Mouse (Mus musculus): ENCODE measurements around the gene Prn. TPM values are rescaled to one million over a fixed set of nuclear protein-coding genes. Genes with fewer than 3 reads are reported as not detected.

Gene Prn
- polyA plus RNA-seq, 1 experiment, result 0.10 TPM

- no peak for TF ChIP-seq POLR2AphosphoS2 (IDR thresholded peaks at IDR 0.05; ENCODE audit: insufficient read length, low read depth)
- no peak for TF ChIP-seq POLR2A (IDR thresholded peaks at IDR 0.05; ENCODE audit: insufficient read length, low read depth)
- TF ChIP-seq MAX (IDR thresholded peaks at IDR 0.05; ENCODE audit: low read depth), result no peak
- no peak for TF ChIP-seq TCF3 (IDR thresholded peaks at IDR 0.05; ENCODE audit: insufficient read length, low read depth)
- no peak for TF ChIP-seq REST (IDR thresholded peaks at IDR 0.05; ENCODE audit: insufficient read depth, insufficient read length)
- TF ChIP-seq SRF (IDR thresholded peaks at IDR 0.05; ENCODE audit: control insufficient read depth, insufficient read length, low read depth), result no peak
- TF ChIP-seq USF1 (IDR thresholded peaks at IDR 0.05; ENCODE audit: low read depth), result no peak
- TF ChIP-seq MYOD1 (IDR thresholded peaks at IDR 0.05; ENCODE audit: control insufficient read depth in 1 of 3, insufficient read length in 2 of 3, low read depth in 2 of 3), result no peak
- no peak for TF ChIP-seq E2F4 (IDR thresholded peaks at IDR 0.05; ENCODE audit: insufficient read depth)
- TF ChIP-seq TCF12 (IDR thresholded peaks at IDR 0.05; ENCODE audit: insufficient read depth, poor library complexity, severe bottlenecking), result no peak
- TF ChIP-seq CEBPB (IDR thresholded peaks at IDR 0.05; ENCODE audit: insufficient read depth, poor library complexity, severe bottlenecking), result no peak
- no peak for TF ChIP-seq MYOG (IDR thresholded peaks at IDR 0.05; ENCODE audit: control insufficient read depth in 1 of 3, insufficient read depth in 1 of 3, insufficient read length in 2 of 3, low read depth in 2 of 3)
- Histone ChIP-seq H3K36me3 (ENCODE audit: control insufficient read depth, insufficient read depth) (peaks cover 9% of the 10 kb centered on the region), H3K4me3 (peak overlapping the region; percentile 59), H3K27me3 (ENCODE audit: control insufficient read depth, insufficient read depth, insufficient read length) (no peaks in the 10 kb centered on the region), H3K79me2 (ENCODE audit: control insufficient read depth, insufficient read depth) (peaks cover 38% of the 10 kb centered on the region), H3ac (ENCODE audit: control insufficient read depth, insufficient read length) (no peak overlapping the region), H3K4me2 (ENCODE audit: low read depth) (peak overlapping the region; percentile 73)
Observed at GRCm38 (mm10) chr2:131908906-131909305, 851 bp upstream of the Prn start.

DNA sequence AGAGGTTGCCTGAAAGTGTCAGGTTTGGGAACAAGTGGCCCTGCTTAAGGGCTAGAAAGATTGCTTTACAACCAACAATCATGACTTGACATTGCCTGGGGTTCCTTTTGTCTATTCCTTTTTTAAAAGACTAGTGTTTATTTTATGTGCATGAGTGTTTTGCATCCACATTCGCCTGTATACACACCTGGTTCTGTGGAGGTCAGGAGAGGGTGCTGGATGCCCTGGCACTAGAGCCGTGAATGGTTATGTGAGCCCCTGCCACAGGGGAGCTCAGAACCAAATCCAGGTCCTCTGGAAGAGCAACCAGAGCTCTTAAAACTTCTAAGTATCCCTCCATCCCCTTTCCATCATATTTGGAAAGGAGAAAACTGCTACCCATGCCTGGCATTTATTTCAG is 1.1 kb downstream of the Prn start:
- peak overlapping the region; percentile 86 for H3K4me2 ChIP-seq (ENCODE audit: low read depth)

DNA sequence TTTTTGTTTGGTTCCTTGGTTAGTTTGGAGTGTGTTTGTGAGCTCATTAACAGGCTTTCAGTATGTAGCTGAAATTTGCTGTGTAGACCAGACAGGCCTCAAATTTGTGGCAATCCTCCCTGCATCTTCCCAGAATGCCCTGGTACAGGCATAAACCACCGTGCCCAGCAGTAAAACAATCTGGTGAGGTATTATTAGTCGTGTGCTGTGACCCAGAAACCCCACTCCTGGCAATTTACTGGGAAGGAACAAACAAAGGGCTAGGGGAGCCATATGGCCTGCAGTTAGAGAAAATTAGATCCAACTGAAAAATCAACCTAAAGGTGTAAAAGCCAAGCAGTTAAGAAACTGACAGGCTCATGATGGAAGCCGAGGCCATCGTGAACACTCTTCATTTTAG is 1.6 kb downstream of the Prn start:
- peaks cover 59% of the 10 kb centered on the region for H3K79me2 ChIP-seq (ENCODE audit: control insufficient read depth, insufficient read depth)
- peaks cover 20% of the 10 kb centered on the region for H3K36me3 ChIP-seq (ENCODE audit: control insufficient read depth, insufficient read depth)
- H3K4me2 ChIP-seq (ENCODE audit: low read depth), result peak overlapping the region; percentile 86
- H3K27me3 ChIP-seq (ENCODE audit: control insufficient read depth, insufficient read depth, insufficient read length), result no peaks in the 10 kb centered on the region
- TF ChIP-seq POLR2AphosphoS2 (IDR thresholded peaks at IDR 0.05; ENCODE audit: insufficient read length, low read depth), result no peak
- no peak for TF ChIP-seq MAX (IDR thresholded peaks at IDR 0.05; ENCODE audit: low read depth)
- no peak for TF ChIP-seq REST (IDR thresholded peaks at IDR 0.05; ENCODE audit: insufficient read depth, insufficient read length)
- TF ChIP-seq MYOG (IDR thresholded peaks at IDR 0.05; ENCODE audit: control insufficient read depth in 1 of 3, insufficient read depth in 1 of 3, insufficient read length in 2 of 3, low read depth in 2 of 3), result no peak
- TF ChIP-seq USF1 (IDR thresholded peaks at IDR 0.05; ENCODE audit: low read depth), result no peak
- TF ChIP-seq POLR2A (IDR thresholded peaks at IDR 0.05; ENCODE audit: insufficient read length, low read depth), result no peak
- no peak for TF ChIP-seq SRF (IDR thresholded peaks at IDR 0.05; ENCODE audit: control insufficient read depth, insufficient read length, low read depth)
- no peak for TF ChIP-seq MYOD1 (IDR thresholded peaks at IDR 0.05; ENCODE audit: control insufficient read depth in 1 of 3, insufficient read length in 2 of 3, low read depth in 2 of 3)
- TF ChIP-seq TCF12 (IDR thresholded peaks at IDR 0.05; ENCODE audit: insufficient read depth, poor library complexity, severe bottlenecking), result no peak
- no peak for TF ChIP-seq E2F4 (IDR thresholded peaks at IDR 0.05; ENCODE audit: insufficient read depth)
- TF ChIP-seq CEBPB (IDR thresholded peaks at IDR 0.05; ENCODE audit: insufficient read depth, poor library complexity, severe bottlenecking), result no peak
- TF ChIP-seq TCF3 (IDR thresholded peaks at IDR 0.05; ENCODE audit: insufficient read length, low read depth), result no peak
- H3K4me3 ChIP-seq, result peak overlapping the region; percentile 59
- no peak overlapping the region for H3ac ChIP-seq (ENCODE audit: control insufficient read depth, insufficient read length)

More for the DNA sequence above, 1.1 kb downstream of the Prn start:
- Histone ChIP-seq H3K79me2 (ENCODE audit: control insufficient read depth, insufficient read depth) (peaks cover 54% of the 10 kb centered on the region), H3K27me3 (ENCODE audit: control insufficient read depth, insufficient read depth, insufficient read length) (no peaks in the 10 kb centered on the region), H3K4me3 (peak overlapping the region; percentile 59), H3ac (ENCODE audit: control insufficient read depth, insufficient read length) (peak overlapping the region; percentile 13), H3K36me3 (ENCODE audit: control insufficient read depth, insufficient read depth) (peaks cover 16% of the 10 kb centered on the region)
- TF ChIP-seq TCF3 (IDR thresholded peaks at IDR 0.05; ENCODE audit: insufficient read length, low read depth), result no peak
- TF ChIP-seq TCF12 (IDR thresholded peaks at IDR 0.05; ENCODE audit: insufficient read depth, poor library complexity, severe bottlenecking), result no peak
- no peak for TF ChIP-seq E2F4 (IDR thresholded peaks at IDR 0.05; ENCODE audit: insufficient read depth)

- Histone ChIP-seq H3K4me3 (no peak overlapping the region), H3ac (ENCODE audit: control insufficient read depth, insufficient read length) (no peak overlapping the region)
Observed at GRCm38 (mm10) chr2:131912526-131913258, 2.9 kb downstream of the Prn start.

More at GRCm38 (mm10) chr2:131912526-131913258, 2.9 kb downstream of the Prn start:
- Histone ChIP-seq H3K4me2 (ENCODE audit: low read depth) (peak overlapping the region; percentile 86), H3K79me2 (ENCODE audit: control insufficient read depth, insufficient read depth) (peaks cover 63% of the 10 kb centered on the region), H3K27me3 (ENCODE audit: control insufficient read depth, insufficient read depth, insufficient read length) (no peaks in the 10 kb centered on the region), H3K36me3 (ENCODE audit: control insufficient read depth, insufficient read depth) (peaks cover 34% of the 10 kb centered on the region)
- TF ChIP-seq SRF (IDR thresholded peaks at IDR 0.05; ENCODE audit: control insufficient read depth, insufficient read length, low read depth), result no peak
- TF ChIP-seq MYOD1 (IDR thresholded peaks at IDR 0.05; ENCODE audit: control insufficient read depth in 1 of 3, insufficient read length in 2 of 3, low read depth in 2 of 3), result no peak
- no peak for TF ChIP-seq CEBPB (IDR thresholded peaks at IDR 0.05; ENCODE audit: insufficient read depth, poor library complexity, severe bottlenecking)
- no peak for TF ChIP-seq REST (IDR thresholded peaks at IDR 0.05; ENCODE audit: insufficient read depth, insufficient read length)
- TF ChIP-seq MYOG (IDR thresholded peaks at IDR 0.05; ENCODE audit: control insufficient read depth in 1 of 3, insufficient read depth in 1 of 3, insufficient read length in 2 of 3, low read depth in 2 of 3), result no peak
- no peak for TF ChIP-seq TCF3 (IDR thresholded peaks at IDR 0.05; ENCODE audit: insufficient read length, low read depth)
- no peak for TF ChIP-seq TCF12 (IDR thresholded peaks at IDR 0.05; ENCODE audit: insufficient read depth, poor library complexity, severe bottlenecking)
- no peak for TF ChIP-seq USF1 (IDR thresholded peaks at IDR 0.05; ENCODE audit: low read depth)
- no peak for TF ChIP-seq POLR2AphosphoS2 (IDR thresholded peaks at IDR 0.05; ENCODE audit: insufficient read length, low read depth)
- TF ChIP-seq MAX (IDR thresholded peaks at IDR 0.05; ENCODE audit: low read depth), result no peak
- TF ChIP-seq POLR2A (IDR thresholded peaks at IDR 0.05; ENCODE audit: insufficient read length, low read depth), result no peak
